Mouse (Mus musculus) spleen, embryonic (tissue): ENCODE results near the gene Eif4a1.
"Not testable (repeated sequence)": the region's sequence is repeated elsewhere in the genome, so short reads cannot be mapped to it uniquely, and the experiment has no call there.

Experiments used
- CTCF ChIA-PET: fragments of 350-600 bp; sonication (Branson Sonifier 250); formaldehyde crosslinking; loops from one replicate; lab custom pipeline; 2022; lab: Charles Lee

Eif4a1 gene

DNA sequence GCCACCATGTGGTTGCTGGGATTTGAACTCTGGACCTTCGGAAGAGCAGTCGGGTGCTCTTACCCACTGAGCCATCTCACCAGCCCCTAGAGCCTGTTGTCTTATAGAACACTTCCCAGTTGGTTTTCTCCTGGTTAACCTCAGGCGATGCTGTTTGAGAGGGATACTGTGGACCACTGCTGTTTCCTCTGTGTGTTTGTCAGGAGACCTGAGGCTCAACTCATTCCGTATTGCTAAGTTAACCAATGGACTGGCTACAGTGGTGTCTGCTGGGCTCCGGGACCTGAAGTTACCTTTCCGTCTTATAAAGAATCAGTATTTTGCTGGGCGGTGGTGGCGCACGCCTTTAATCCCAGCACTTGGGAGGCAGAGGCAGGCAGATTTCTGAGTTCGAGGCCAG lies 30.7 kb upstream of the Eif4a1 start:
- CTCF ChIA-PET, result not testable (repeated sequence)

DNA sequence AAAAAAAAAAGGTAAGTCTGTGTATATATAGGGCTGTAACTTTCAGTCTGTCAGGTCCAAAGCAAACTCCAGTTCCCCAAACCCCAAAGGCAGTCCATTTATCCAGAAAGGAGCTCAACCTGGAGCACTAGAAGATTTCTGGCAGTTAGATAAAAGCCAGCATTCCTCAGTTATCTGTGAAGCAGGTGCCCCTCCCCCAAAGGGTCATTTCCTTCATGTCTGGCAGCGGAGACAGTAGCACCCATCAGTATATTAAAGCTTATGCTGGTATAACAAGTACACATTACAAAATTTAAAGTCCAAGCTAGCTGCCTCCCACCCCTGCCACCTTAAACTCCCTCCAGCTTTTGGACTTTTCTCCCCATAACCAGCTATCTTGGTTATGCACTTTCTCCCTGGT lies 27.4 kb upstream of the Eif4a1 start:
- CTCF ChIA-PET, result no interaction called here

DNA sequence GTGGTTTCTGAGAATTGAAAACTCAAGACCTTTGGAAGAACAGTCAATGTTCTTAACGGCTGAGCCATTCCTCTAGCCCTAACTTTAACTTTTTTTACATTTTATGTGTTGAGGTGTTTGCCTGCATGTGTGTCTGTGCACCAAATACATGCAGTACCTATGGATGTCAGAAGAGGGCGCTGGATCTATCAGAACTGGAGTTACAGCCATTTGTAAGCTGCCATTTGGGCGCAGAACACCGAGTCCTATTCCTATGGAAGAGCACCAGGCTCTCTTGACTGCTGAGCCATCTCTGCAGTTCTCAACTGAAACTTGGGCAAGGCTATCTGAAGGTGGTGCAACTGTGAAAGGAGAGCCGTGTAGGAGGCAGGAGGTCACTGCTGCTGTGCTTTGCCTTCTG lies 26.4 kb upstream of the Eif4a1 start:
- CTCF ChIA-PET, result interaction anchor here (0.5 kb wide), 1 partner anchor 808 kb away, joined by 3 read pairs; no protein-coding TSS in a partner anchor

DNA sequence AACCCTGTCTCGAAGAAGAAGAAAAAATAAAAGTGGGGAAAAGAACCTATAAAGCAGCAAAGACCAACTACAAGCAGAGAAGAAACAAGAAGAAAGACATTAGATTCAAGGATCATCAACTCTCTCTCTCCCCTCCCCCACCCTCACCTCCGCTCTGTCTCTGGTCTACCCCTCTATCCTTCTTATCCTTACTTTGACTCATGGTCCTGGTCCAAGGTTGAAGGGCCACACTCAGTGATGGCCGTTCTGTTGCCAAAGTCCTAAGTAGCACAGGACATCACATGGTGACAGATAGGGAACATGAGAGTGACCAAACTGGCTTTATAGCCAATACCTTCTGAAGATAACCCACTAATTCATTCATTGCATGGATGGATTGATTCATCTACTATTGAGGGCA lies 25.2 kb upstream of the Eif4a1 start:
- CTCF ChIA-PET, result no interaction called here

DNA sequence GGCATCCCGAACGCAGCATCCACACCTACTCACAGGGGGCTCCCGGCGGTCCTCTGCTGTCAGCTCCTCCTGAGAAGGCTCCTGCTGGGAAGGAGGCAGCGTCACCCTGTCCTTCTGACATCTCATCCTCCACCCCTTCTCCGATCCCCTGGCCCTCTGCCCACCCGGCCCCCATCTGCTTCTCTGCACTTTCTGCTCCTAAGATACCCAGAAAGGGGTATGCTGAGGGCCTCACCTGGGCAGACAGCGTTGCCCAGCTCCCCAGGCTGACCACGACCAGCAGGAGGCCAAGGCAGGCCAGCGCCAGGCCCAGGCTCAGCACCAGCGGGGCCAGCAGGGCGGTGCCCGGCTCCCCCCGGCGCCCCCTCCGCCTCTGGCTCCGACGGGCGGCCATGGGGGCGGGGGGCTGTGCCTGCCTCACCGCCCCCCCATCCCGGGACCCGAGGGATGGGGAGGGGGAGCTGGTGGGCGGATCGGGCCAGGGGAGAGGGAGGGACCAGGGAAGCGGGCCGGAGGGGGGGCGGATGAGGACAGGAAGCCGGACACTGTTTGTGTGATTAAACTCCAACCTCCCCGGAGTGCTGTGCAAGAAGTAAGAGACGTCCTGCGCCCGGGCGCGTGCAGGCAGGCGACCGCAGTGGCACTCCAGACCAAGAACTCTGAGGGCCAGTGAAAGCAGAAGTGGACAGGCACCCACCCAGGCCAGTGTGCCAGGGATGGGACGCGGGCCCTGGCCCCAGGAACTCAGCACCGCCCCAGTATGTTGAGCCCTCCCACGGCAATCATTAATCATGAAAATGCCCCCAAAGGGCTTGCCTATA lies 23.3 kb upstream of the Eif4a1 start, which contains the start of the genes Tnfsf12 and Tnfsfm13:
Tnfsf12 (minus strand) TSS at position 489 of the 821 bp plus-strand sequence.
Tnfsfm13 (minus strand) TSS at position 738 of the 821 bp plus-strand sequence.
- CTCF ChIA-PET, result no interaction called here

DNA sequence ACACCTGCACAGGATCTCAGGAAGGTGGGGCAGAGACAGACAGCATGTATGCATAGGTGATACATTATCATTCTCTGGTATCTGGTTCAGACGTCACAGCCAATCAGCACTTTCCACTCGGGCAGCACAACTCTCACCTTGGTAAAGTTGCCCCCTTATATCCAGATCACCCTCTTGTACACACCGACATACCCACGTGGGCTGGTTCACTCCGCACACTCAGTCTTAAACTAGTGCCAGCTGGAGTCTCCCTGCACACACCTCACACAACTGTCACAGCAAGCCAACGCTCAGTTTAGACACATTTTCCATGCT lies 22.8 kb upstream of the Eif4a1 start:
- CTCF ChIA-PET, result no interaction called here

DNA sequence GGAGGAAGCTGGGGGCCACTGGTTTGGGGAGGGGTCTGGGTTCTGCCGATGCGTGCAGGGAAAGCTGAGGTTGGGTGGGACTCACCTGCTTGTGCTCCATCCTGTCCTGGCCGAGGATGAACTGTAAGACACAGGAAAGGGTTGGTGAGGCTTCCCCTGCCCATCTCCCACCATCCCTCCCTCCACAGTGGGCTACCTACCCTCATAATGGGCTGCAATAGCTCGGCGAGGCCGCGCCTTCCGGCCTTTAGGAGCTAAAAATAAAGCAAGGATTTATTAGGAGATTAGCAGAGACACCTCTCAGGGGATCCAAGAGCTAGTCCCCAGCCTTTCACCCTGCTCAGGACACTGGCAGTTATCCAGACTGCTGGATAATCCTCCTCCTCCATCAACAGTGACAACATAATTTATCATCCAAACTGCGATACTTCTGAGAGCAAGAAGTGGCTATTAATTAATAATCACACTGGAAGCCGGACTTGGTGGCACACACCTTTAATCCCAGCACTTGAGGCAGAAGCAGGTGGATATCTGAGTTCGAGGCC lies 21.3 kb upstream of the Eif4a1 start:
- CTCF ChIA-PET, result no interaction called here

DNA sequence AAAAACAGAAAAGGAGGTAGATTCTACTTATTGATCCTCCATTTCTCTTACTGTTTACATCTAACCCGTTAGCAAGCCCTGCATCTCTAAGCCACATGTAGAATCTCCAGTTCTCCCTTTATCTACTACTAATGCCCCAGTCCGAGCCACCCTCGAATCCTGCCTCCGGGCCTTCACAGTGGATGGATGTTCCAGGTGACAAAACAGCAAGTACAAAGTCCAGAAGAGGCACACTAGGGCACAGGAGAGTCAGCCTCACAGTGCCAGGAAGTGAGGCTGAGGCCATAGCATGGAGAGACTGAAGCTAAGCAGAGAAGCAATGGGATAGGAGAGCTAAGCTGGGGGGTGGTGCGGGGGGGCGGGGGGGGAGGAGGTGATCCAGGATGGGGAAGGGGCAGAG lies 20.6 kb upstream of the Eif4a1 start:
- CTCF ChIA-PET, result no interaction called here

DNA sequence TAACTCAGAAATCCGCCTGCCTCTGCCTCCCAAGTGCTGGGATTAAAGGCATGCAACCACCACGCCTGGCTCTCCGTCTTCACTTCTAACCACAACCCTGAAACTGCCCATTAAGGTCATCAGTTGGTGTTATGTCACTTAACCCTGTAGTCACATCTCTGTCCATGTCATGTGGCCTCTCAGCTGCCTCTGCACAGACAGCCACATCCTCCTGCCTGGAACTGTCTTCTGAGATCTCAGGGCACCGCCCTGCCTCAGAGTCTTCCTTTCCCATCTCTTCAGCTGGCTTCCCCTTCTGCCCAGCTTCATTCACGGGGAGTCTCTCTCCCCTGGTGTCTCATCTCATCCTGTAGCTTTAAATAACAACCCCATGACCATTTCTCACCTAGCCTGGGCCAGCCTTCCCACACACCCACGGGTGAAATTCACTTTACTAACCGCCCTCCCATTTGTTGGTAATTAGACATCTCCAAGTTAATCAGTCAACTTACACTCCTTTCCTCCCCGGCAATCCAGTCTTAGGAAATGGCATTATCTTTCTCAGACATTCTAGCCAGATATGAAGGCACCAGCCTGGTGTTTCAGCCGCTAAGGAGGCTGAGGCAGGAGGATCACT lies 20.1 kb upstream of the Eif4a1 start:
- CTCF ChIA-PET, result interaction anchor here (0.6 kb wide), 1 partner anchor 320 kb away, joined by 3 read pairs; no protein-coding TSS in a partner anchor

DNA sequence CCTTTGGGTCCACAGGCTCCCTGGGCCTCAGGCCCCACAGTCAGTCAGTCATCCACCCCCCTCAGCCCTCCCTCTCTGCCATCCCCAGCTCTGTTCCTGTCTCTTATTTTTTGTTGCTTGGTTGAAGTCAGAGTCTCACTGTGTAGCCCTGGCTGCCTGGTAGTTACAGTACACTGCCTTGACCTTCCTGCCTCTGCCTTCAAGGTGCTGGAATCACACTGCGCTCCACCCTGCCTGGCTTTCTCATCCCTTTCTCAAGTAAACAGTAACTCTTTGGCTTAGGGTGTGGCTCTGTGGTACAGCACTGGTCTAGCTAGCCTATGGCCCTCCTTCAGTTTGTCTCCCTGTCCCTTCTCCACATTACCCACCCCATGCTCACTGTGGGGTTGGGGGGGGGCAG lies 17.7 kb upstream of the Eif4a1 start:
- CTCF ChIA-PET, result no interaction called here

DNA sequence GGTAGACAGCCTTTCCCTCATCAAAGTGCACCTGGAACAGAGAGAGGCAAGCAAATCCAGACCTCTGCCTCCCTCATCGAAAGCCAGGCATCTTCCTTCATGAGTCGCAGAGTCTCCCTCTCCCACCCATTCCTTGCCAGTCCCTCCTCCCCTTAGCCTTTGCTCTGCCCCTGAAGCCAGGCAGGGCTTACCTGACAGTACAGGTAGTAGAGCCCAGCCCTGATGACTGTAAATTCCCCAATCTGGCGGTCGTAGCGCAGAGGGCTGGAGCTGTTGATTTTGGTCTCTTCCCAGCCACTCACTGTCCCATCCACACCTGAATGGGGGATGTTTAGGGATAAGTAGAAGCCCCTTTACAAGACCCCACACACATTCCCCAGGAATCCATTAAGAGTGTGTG lies 14.8 kb upstream of the Eif4a1 start:
- CTCF ChIA-PET, result no interaction called here

DNA sequence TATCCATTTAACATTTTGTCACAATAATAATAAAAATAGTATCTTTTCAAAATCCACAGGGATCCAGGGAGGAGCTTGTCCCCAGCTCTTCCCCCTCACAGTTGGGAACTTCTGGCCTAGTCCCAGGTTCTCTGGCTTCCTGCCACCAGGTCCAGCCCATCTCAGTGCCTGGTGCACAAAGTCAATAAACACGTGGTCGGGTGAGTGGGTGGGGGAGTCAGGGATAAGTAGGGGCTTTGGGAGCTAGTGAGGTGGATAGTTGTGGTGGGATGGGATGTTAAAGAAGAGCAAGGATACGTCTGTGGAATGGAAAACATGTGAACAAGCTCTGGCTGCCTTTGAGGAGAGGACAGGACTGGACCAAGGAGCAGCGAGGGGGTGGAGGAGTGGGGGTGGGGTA lies 14.2 kb upstream of the Eif4a1 start:
- CTCF ChIA-PET, result interaction anchor here (0.5 kb wide), 1 partner anchor 70 kb away, joined by 3 read pairs; no protein-coding TSS in a partner anchor

DNA sequence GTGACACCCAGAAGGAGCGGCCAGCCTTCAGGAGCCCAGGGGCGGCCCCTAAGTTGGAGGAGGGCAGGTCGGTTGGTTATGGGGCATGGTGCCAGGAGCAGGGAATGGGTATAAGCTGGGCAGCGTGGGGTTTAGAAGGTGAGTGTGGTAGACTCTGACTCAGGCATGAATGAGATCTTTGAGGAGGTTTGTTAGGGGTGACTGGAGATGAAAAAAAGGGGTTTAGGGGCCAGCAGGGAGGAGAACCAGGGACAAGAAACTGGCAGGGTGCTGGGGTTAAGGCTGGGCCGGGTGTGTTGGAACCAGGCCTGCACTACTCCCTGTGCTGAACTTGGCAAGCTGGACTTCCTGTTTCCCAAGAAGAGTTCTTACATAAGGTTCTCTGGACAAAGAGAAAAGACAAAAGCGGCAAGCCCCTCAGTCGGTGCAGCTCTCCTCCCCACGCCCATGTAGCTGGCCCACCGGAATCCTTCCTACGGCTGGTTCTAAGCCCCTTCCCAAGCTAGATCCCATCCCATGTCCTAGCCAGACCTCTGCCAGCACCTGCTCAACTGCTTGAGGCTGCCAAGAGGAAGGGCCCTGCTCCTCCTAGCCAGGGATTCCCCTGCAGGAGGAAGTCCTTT lies 13.4 kb upstream of the Eif4a1 start, which contains the start of gene Tnfsf13:
Tnfsf13 (minus strand) TSS at position 259 of the 623 bp plus-strand sequence.
- CTCF ChIA-PET, result interaction anchor here (0.5 kb wide), 1 partner anchor 27 kb away, joined by 3 read pairs; no protein-coding TSS in a partner anchor

DNA sequence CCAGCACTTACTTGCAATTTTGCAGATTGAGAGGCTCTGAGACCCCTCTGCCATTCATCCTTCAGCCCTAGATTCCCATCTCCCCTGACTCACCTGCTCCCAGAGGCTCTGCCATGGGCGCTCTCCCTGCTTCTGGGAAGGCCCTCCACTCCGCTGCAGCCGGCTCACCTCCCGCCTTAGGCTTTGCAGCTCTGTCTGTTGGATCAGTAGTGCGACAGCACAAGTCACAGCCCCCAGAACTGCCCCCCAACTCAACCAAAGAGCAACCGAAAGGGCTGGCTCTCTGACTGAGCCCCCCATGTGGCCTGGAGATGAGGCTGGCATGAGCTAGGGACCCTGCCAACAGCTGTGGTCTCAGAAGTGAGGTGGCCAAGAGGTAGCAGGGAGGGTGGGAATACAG lies 12.7 kb upstream of the Eif4a1 start:
- CTCF ChIA-PET, result no interaction called here

DNA sequence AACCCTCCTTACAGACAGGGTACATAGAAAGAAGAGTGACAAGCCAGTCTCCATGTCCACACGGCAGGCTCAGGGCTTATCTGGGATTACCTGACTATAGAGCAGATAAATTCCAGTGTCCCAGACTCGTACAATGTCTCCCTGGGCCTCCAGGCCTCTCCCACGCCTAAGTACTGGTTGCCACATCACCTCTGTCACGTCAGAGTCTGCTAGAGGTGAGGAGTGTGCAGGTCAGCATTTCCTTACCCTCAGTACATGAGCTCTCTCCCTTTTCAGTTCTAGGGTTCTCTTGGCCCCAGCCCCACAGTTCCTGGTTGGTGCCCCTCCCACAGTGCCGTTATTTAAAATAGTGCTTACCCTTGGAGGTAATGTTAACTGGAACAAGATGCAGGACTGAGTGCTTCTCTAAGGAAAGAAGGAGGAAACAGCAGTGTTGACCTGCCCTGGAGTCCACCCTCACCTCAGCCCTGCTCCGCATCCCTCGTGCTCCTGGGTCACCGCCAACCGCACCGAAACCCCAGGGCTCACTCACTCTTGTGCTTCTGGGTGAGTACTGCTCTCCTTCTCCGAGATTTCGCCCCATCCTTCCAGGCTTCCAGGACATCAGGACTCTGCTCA lies 12.0 kb upstream of the Eif4a1 start:
- CTCF ChIA-PET, result no interaction called here

DNA sequence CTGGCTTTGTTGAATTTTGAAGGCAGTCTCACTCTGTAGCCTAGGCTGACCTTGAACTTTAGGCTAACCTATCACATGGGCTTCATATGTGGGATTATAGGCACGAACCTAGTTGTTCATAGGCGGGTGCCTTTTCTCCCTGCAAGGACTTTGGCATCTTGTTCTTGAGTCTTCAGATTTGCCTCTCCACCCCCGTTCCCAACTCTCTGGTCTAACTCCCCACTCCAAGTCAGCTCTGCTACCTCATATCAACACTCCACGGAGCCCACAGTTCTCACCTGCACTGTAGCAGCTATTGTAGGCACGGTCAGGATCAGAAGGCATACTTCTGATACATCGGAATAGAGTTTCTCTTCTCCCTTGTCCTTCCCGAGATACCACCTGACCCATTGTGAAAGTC lies 11.4 kb upstream of the Eif4a1 start:
- CTCF ChIA-PET, result interaction anchor here (1.0 to 1.1 kb wide), 2 partner anchors 51 to 153 kb away, joined by 3 read pairs; no protein-coding TSS in a partner anchor

DNA sequence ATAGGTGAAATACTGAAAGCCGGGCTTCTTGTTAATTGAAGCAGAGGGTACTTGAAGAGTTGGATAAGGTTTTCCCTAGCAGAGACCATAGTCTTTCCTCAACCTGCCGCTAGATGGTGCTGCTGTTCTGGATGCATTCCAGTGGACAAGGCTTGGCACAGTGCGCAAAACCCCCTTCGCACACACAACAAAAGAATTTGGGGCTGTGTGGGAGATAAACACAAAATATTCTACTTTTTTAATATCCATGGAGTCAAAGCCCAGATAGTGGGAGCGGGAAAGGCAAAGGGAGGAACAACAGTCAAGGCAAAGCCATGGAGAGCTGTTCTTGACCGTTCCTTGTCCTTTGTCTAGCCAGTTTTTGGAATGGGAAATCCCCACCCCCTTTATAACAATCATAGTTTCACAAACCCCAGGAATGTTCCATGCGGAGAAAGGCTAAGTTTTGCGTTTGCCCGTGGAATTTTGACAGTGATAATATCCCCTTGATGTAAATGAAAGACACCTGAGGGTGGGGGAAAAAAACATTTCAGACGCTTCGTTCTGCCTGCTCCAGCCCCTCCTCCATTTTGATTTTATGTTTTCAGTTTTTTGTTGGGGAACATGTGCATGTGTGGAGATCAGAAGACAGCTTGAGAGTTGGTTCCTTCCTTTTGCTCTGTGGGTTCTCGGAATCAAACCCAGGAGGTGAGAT lies 10.8 kb upstream of the Eif4a1 start:
- CTCF ChIA-PET, result interaction anchor here (0.5 to 1.1 kb wide), 3 partner anchors 41 to 154 kb away, joined by 3 to 6 read pairs (median 3); no protein-coding TSS in a partner anchor

DNA sequence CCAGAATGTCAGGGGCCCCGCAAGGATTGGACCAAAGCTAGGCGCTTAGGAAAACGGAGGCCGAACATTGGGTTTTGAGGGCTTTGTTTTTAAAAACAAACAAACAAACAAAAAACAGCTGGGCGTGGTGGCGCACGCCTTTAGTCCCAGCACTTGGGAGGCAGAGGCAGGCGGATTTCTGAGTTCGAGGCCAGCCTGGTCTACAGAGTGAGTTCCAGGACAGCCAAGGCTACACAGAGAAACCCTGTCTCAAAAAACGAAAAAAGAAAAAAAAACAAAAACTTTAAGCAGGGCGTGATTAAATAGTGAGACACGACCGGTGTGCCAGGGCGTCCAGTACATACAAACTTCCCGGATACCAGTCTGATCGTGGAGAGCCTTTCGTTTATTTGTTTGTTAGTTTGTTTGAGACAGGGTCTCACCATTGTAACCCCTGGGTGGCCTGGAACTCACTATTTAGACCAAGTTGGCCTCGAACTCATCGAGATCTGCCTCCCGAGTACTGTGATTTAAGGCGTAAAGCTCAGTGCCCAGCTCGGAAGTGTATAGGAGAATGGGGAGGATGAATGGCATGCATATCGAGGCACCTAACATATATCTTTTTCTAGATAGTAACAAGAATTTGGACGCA lies 10.1 kb upstream of the Eif4a1 start:
- CTCF ChIA-PET, result interaction anchor here (0.5 to 1.0 kb wide), 3 partner anchors 41 to 114 kb away, joined by 3 to 6 read pairs (median 3); no protein-coding TSS in a partner anchor

DNA sequence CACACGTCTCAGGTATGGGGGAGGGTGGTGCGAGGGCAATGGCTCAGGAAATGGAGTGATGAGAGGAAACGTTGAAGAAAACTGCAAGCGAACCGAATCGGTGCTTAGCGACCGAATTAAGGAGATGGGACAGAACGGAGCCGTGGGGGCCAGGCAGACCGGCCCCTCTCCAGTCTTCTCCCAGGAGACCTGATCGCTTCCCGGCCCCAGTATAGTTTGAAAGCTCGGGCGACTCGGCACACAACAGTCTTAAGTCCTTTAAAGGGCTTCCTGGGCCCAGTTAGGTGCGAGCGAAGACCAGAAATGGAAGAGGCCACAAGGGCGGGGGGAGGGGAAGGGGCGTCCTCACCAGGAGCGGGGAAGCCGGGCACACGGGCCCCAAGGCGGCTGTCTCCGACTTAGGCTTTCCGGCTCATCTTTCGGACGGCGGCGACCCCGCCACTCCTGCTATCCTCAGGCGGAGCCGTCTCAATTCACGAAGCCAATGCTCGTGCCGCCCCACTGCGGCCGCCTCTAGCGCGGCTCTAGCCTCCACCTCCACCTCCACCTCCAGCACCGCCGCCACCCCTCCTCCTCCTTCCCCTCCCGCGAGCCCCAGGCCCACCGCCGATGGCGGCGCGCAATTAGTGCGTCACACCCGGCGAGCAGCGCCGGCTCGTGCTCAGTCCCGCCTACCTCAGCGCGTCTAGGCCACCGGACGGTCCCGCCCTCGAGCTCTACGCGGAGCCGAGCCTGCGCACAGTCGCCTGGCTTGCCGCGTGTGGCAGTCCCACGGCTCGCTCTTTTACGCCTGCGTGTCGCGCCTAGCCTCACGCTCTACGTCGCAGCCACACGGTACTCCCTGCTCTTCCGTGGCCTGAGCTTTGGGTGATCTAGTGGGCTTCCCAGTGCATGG lies 9.3 kb upstream of the Eif4a1 start, which contains the start of gene Senp3:
Senp3 (minus strand) TSS at position 771 of the 895 bp plus-strand sequence.
- CTCF ChIA-PET, result interaction anchor here (0.7 to 1.0 kb wide), 2 partner anchors 94 to 115 kb away, joined by 3 to 4 read pairs; no protein-coding TSS in a partner anchor
